Mouse (Mus musculus): ENCODE measurements around the gene Abhd18. TPM values are rescaled to one million over a fixed set of nuclear protein-coding genes. Genes with fewer than 3 reads are reported as not detected.
"Not testable (repeated sequence)": the region's sequence is repeated elsewhere in the genome, so short reads cannot be mapped to it uniquely, and the experiment has no call there.

Gene Abhd18
- polyA plus RNA-seq, 1 experiment from 2014 or later, result 12.6 TPM

- H3K27ac ChIP-seq (ENCODE audit: low read length); ATAC-seq; H3K4me1 ChIP-seq (ENCODE audit: control insufficient read depth, insufficient read depth, low read length); H3K27me3 ChIP-seq (replicated peaks; ENCODE audit: control insufficient read depth, insufficient read depth, low read length); H3K9me3 ChIP-seq (ENCODE audit: control insufficient read depth, low read length); H3K36me3 ChIP-seq (ENCODE audit: control insufficient read depth, insufficient read depth, low read length); H3K9ac ChIP-seq (ENCODE audit: low read depth, low read length): not testable (repeated sequence)
- peak overlapping the region; percentile 9; the same call in 1 of the 2 replicates for H3K4me3 ChIP-seq (ENCODE audit: low read length)
- 0 out of 2 replicates have a peak overlapping the region, but pooled peaks have one; percentile 7 for H3K4me2 ChIP-seq (ENCODE audit: low read depth, low read length)
- WGBS, result 78% methylated on average over 5 of the region's 6 CpGs
Measured at GRCm38 (mm10) chr3:40845521-40845920, 1.2 kb upstream of the Abhd18 start.

GRCm38 (mm10) chr3:40846473-40846956 lies 255 bp upstream of the Abhd18 start, which contains the start of gene Mfsd8:
TSS of gene Mfsd8 (minus strand) at chr3:40846886.
- under 1% methylated on average over 39 of the region's 39 CpGs for WGBS
- H3K4me2 ChIP-seq (ENCODE audit: low read depth, low read length), result peak within 1 kb of the TSS; percentile 62
- peak; percentile 98 for ATAC-seq
- peak within 1 kb of the TSS; percentile 61 for H3K4me3 ChIP-seq (ENCODE audit: low read length)
- peak within 1 kb of the TSS; percentile 76 for H3K9ac ChIP-seq (ENCODE audit: low read depth, low read length)
- H3K27ac ChIP-seq (ENCODE audit: low read length), result peak within 1 kb of the TSS; percentile 74
- H3K4me1 ChIP-seq (ENCODE audit: control insufficient read depth, insufficient read depth, low read length); H3K36me3 ChIP-seq (ENCODE audit: control insufficient read depth, insufficient read depth, low read length); H3K27me3 ChIP-seq (replicated peaks; ENCODE audit: control insufficient read depth, insufficient read depth, low read length); H3K9me3 ChIP-seq (ENCODE audit: control insufficient read depth, low read length): not testable (repeated sequence)

- peak overlapping the region; percentile 61 for H3K4me3 ChIP-seq (ENCODE audit: low read length)
- peak overlapping the region; percentile 76 for H3K9ac ChIP-seq (ENCODE audit: low read depth, low read length)
- not testable (repeated sequence) for H3K27me3 ChIP-seq (replicated peaks; ENCODE audit: control insufficient read depth, insufficient read depth, low read length); H3K4me1 ChIP-seq (ENCODE audit: control insufficient read depth, insufficient read depth, low read length); H3K9me3 ChIP-seq (ENCODE audit: control insufficient read depth, low read length); ATAC-seq; H3K36me3 ChIP-seq (ENCODE audit: control insufficient read depth, insufficient read depth, low read length)
- H3K4me2 ChIP-seq (ENCODE audit: low read depth, low read length), result peak overlapping the region; percentile 62
- 0% methylated on average over 14 of the region's 21 CpGs for WGBS
- H3K27ac ChIP-seq (ENCODE audit: low read length), result peak overlapping the region; percentile 57
Measured at GRCm38 (mm10) chr3:40847018-40847417, 248 bp downstream of the Abhd18 start.

GRCm38 (mm10) chr3:40847936-40848335 lies 1.2 kb downstream of the Abhd18 start:
- not testable (repeated sequence) for H3K27ac ChIP-seq (ENCODE audit: low read length); H3K4me3 ChIP-seq (ENCODE audit: low read length); H3K4me1 ChIP-seq (ENCODE audit: control insufficient read depth, insufficient read depth, low read length); ATAC-seq; H3K4me2 ChIP-seq (ENCODE audit: low read depth, low read length); H3K27me3 ChIP-seq (replicated peaks; ENCODE audit: control insufficient read depth, insufficient read depth, low read length); H3K9ac ChIP-seq (ENCODE audit: low read depth, low read length); H3K9me3 ChIP-seq (ENCODE audit: control insufficient read depth, low read length); H3K36me3 ChIP-seq (ENCODE audit: control insufficient read depth, insufficient read depth, low read length)
- WGBS, result 89% methylated on average over 2 of the region's 2 CpGs

GRCm38 (mm10) chr3:40853123-40853738 lies 6.5 kb downstream of the Abhd18 start:
- H3K27me3 ChIP-seq (replicated peaks; ENCODE audit: control insufficient read depth, insufficient read depth, low read length); H3K4me1 ChIP-seq (ENCODE audit: control insufficient read depth, insufficient read depth, low read length); H3K9me3 ChIP-seq (ENCODE audit: control insufficient read depth, low read length); H3K9ac ChIP-seq (ENCODE audit: low read depth, low read length); ATAC-seq; H3K27ac ChIP-seq (ENCODE audit: low read length); H3K4me2 ChIP-seq (ENCODE audit: low read depth, low read length); H3K36me3 ChIP-seq (ENCODE audit: control insufficient read depth, insufficient read depth, low read length); H3K4me3 ChIP-seq (ENCODE audit: low read length): not testable (repeated sequence)
- WGBS, result 89% methylated on average over 3 of the region's 3 CpGs

GRCm38 (mm10) chr3:40893816-40894258 lies 47.1 kb downstream of the Abhd18 start:
- H3K36me3 ChIP-seq (ENCODE audit: control insufficient read depth, insufficient read depth, low read length); H3K9me3 ChIP-seq (ENCODE audit: control insufficient read depth, low read length); H3K4me1 ChIP-seq (ENCODE audit: control insufficient read depth, insufficient read depth, low read length); H3K27me3 ChIP-seq (replicated peaks; ENCODE audit: control insufficient read depth, insufficient read depth, low read length): not testable (repeated sequence)
- under 1% methylated on average over 34 of the region's 38 CpGs for WGBS
- Histone ChIP-seq H3K27ac (ENCODE audit: low read length) (peak overlapping the region; percentile 80), H3K4me2 (ENCODE audit: low read depth, low read length) (peak overlapping the region; percentile 54), H3K4me3 (ENCODE audit: low read length) (peak overlapping the region; percentile 61), H3K9ac (ENCODE audit: low read depth, low read length) (peak overlapping the region; percentile 71)
- peak; percentile 100 for ATAC-seq

- Histone ChIP-seq H3K4me3 (ENCODE audit: low read length) (peak overlapping the region; percentile 61), H3K4me2 (ENCODE audit: low read depth, low read length) (peak overlapping the region; percentile 79), H3K27ac (ENCODE audit: low read length) (peak overlapping the region; percentile 48; the same call in 1 of the 2 replicates), H3K9ac (ENCODE audit: low read depth, low read length) (peak overlapping the region; percentile 73)
- WGBS, result 1% methylated on average over 19 of the region's 24 CpGs
- not testable (repeated sequence) for ATAC-seq; H3K36me3 ChIP-seq (ENCODE audit: control insufficient read depth, insufficient read depth, low read length); H3K27me3 ChIP-seq (replicated peaks; ENCODE audit: control insufficient read depth, insufficient read depth, low read length); H3K9me3 ChIP-seq (ENCODE audit: control insufficient read depth, low read length); H3K4me1 ChIP-seq (ENCODE audit: control insufficient read depth, insufficient read depth, low read length)
Measured at GRCm38 (mm10) chr3:40894336-40894735, 47.6 kb downstream of the Abhd18 start.

- not testable (repeated sequence) for H3K9me3 ChIP-seq (ENCODE audit: control insufficient read depth, low read length); H3K9ac ChIP-seq (ENCODE audit: low read depth, low read length)
- 97% methylated on average over 4 of the region's 10 CpGs for WGBS
Measured at GRCm38 (mm10) chr3:40902443-40902842, 55.7 kb downstream of the Abhd18 start, which contains the start of gene 1700034I23Rik. TSS of gene 1700034I23Rik (minus strand) at chr3:40902543.

GRCm38 (mm10) chr3:40938189-40938588 lies 91.4 kb downstream of the Abhd18 start:
- Histone ChIP-seq H3K36me3 (ENCODE audit: control insufficient read depth, insufficient read depth, low read length) (peaks cover 6% of the 10 kb centered on the region), H3K27ac (ENCODE audit: low read length) (no peak overlapping the region), H3K4me1 (ENCODE audit: control insufficient read depth, insufficient read depth, low read length) (no peaks in the 10 kb centered on the region), H3K27me3 (replicated peaks; ENCODE audit: control insufficient read depth, insufficient read depth, low read length) (no peaks in the 10 kb centered on the region), H3K9me3 (ENCODE audit: control insufficient read depth, low read length) (no peaks in the 10 kb centered on the region), H3K4me3 (ENCODE audit: low read length) (no peak overlapping the region), H3K9ac (ENCODE audit: low read depth, low read length) (no peak overlapping the region), H3K4me2 (ENCODE audit: low read depth, low read length) (no peak overlapping the region)
- ATAC-seq, result no peak
- 72% methylated on average over 5 of the region's 5 CpGs for WGBS

More at GRCm38 (mm10) chr3:40902443-40902842, 55.7 kb downstream of the Abhd18 start, which contains the start of gene 1700034I23Rik:
- H3K36me3 ChIP-seq (ENCODE audit: control insufficient read depth, insufficient read depth, low read length); H3K4me3 ChIP-seq (ENCODE audit: low read length); H3K4me1 ChIP-seq (ENCODE audit: control insufficient read depth, insufficient read depth, low read length); H3K4me2 ChIP-seq (ENCODE audit: low read depth, low read length); H3K27ac ChIP-seq (ENCODE audit: low read length); H3K27me3 ChIP-seq (replicated peaks; ENCODE audit: control insufficient read depth, insufficient read depth, low read length); ATAC-seq: not testable (repeated sequence)
